Comparison of ENCODE assay signal across 12 mouse cellular contexts in genomic region chr4:37445268-37445667, GRCm38 (mm10).
A peak's percentile ranks its signal among the peaks of the same experiment; 100 is the strongest.
DNase-seq lines count a peak whose midpoint lies in the region; ATAC-seq and TF ChIP-seq lines count a peak whose summit lies in the region.
"Had no signal": no experiment of that assay in that cellular context is flagged by ENCODE, and none has a peak within 500 bp of the region (broad histone marks: within the 10 kb centered on the region; RNA-seq: fewer than 3 reads in every experiment).

No protein-coding gene starts in this region.

- H3K36me3 ChIP-seq in heart, adult 2 months (ENCODE audit: control insufficient read depth, insufficient read depth, low read length), result no peaks in the 10 kb centered on the region
- no peaks in the 10 kb centered on the region for H3K36me3 ChIP-seq in lung, embryonic 14.5 days (ENCODE audit: insufficient read depth)
- H3K36me3 ChIP-seq: liver, embryonic 13.5 days had no signal

- no peaks in the 10 kb centered on the region for H3K27me3 ChIP-seq in heart, adult 2 months (ENCODE audit: control insufficient read depth, insufficient read depth, low read length)
- H3K27me3 ChIP-seq in lung, embryonic 14.5 days (ENCODE audit: insufficient read depth, low read length), result no peaks in the 10 kb centered on the region
- H3K27me3 ChIP-seq: liver, embryonic 13.5 days had no signal

- no peaks in the 10 kb centered on the region for H3K79me2 ChIP-seq in heart, adult 2 months (replicated peaks; ENCODE audit: control insufficient read depth, insufficient read depth, low read length)

- H3K27ac ChIP-seq in heart, adult 2 months, result no peak overlapping the region
- no peak overlapping the region for H3K27ac ChIP-seq in lung, embryonic 14.5 days (ENCODE audit: low read depth)
- H3K27ac ChIP-seq: liver, embryonic 13.5 days had no signal

- H3K9me3 ChIP-seq in lung, embryonic 14.5 days (ENCODE audit: low read depth, low read length), result no peaks in the 10 kb centered on the region
- H3K9me3 ChIP-seq: liver, embryonic 13.5 days had no signal

- no peak for TF ChIP-seq POLR2A in heart, adult 2 months (IDR thresholded peaks at IDR 0.05; ENCODE audit: insufficient read depth, low read depth, low read length)

- H3K9ac ChIP-seq in heart, adult 2 months (ENCODE audit: low read depth, low read length), result no peak overlapping the region
- no peak overlapping the region for H3K9ac ChIP-seq in lung, embryonic 14.5 days
- H3K9ac ChIP-seq: liver, embryonic 13.5 days had no signal

- TF ChIP-seq CTCF in heart, adult 2 months (IDR thresholded peaks at IDR 0.05), result peak; percentile 50
- peak; percentile 11; the same call in 1 of the 2 replicates for TF ChIP-seq CTCF in lung, embryonic 14.5 days (IDR thresholded peaks at IDR 0.05; ENCODE audit: low read depth)

- no peak for DNase-seq in heart, adult 2 months
- DNase-seq in heart, adult 18-20 months, result no peak
- peak; percentile 31 for DNase-seq in lung, embryonic 14.5 days
- DNase-seq in lung, postnatal 25 days (ENCODE audit: low spot score), result no peak
- peak; percentile 14 for DNase-seq in R1 (ENCODE audit: low read depth, low spot score)
- no peak for DNase-seq in frontal cortex, postnatal 36 days (ENCODE audit: low spot score in 2 of 2)
- no peak for DNase-seq in thymus, adult 18-20 months
- DNase-seq: heart, postnatal 36 days; kidney, adult 2 months; liver, embryonic 13.5 days; lung, postnatal 4 days; thymus, postnatal 14 days had no signal

- no peak overlapping the region for H3K4me3 ChIP-seq in heart, adult 2 months
- no peak overlapping the region for H3K4me3 ChIP-seq in lung, embryonic 14.5 days (ENCODE audit: low read depth, low read length)
- H3K4me3 ChIP-seq: liver, embryonic 13.5 days had no signal

- TF ChIP-seq EP300 in heart, adult 2 months (IDR thresholded peaks at IDR 0.05; ENCODE audit: insufficient read depth, low read depth, low read length), result no peak

- intact Hi-C loops in heart, adult 2 months (cut with DNase I), result no loop called here

- no peaks in the 10 kb centered on the region for H3K4me1 ChIP-seq in heart, adult 2 months (ENCODE audit: control insufficient read depth, insufficient read depth, low read length)
- no peaks in the 10 kb centered on the region for H3K4me1 ChIP-seq in lung, embryonic 14.5 days (ENCODE audit: insufficient read depth)
- H3K4me1 ChIP-seq: liver, embryonic 13.5 days had no signal

- no peak overlapping the region for H3K4me2 ChIP-seq in lung, embryonic 14.5 days
- H3K4me2 ChIP-seq: liver, embryonic 13.5 days had no signal

- WGBS in heart, adult 2 months, result 17% methylated on average over 2 of the region's 2 CpGs
- 29% methylated on average over 2 of the region's 2 CpGs for WGBS in lung, embryonic 14.5 days

- no peak for ATAC-seq in lung, embryonic 14.5 days (ENCODE audit: insufficient read depth)

Comparison
In these comparisons a context has a peak if more than half of its experiments do, and no peak if none do; other contexts are left out.
1. DNase-seq: peak in lung, embryonic 14.5 days (single experiment) and R1 (single experiment); none in heart, adult 2 months (0 of 2), heart, adult 18-20 months (0 of 2), lung, postnatal 25 days (single experiment), frontal cortex, postnatal 36 days (0 of 2) and thymus, adult 18-20 months (0 of 2).